Comparison of ENCODE assay signal across 11 mouse cellular contexts in the genomic region with DNA sequence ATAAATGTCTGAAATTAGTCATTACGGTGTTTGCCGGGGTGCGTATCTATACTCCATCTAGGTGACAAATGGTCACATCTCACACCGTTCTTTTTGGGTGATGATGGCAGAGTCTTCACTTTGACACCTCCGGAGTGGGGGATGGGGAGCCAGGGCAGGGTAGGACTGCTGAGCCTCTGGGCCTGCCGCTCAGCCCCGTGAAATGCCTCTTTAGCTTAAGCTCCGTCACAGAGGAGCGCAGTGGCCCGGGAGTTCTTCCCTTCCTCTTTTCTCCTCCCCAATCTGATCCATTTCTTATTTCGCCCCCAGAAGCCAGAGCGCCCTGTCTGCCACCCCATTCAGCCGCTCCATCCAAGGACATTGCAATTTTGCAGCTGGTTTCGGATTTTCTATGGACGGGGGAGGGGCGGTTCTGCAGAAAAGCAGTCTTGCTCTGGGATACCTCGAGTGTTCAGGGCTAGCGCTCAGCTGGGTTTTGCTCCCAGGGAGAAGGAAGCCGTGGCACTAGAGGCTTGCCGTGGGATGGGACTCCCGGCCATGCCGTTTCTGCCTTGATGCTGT. TPM values are rescaled to one million over a fixed set of nuclear protein-coding genes. Genes with fewer than 3 reads are reported as not detected.
DNase-seq lines count a peak whose midpoint lies in the region; ATAC-seq and TF ChIP-seq lines count a peak whose summit lies in the region.
"Had no signal": no experiment of that assay in that cellular context is flagged by ENCODE, and none has a peak within 500 bp of the region (broad histone marks: within the 10 kb centered on the region; RNA-seq: fewer than 3 reads in every experiment).

No protein-coding gene starts in this region.

- peak overlapping the region; percentile 15; the same call in 1 of the 2 replicates for H3K4me3 ChIP-seq in heart, embryonic 12.5 days
- no peak overlapping the region for H3K4me3 ChIP-seq in neural tube, embryonic 11.5 days (ENCODE audit: low read depth, low read length)
- H3K4me3 ChIP-seq in hindbrain, postnatal 0 days (ENCODE audit: low read length), result no peak overlapping the region
- H3K4me3 ChIP-seq in stomach, postnatal 0 days (ENCODE audit: low read depth, low read length), result no peak overlapping the region
- H3K4me3 ChIP-seq: erythroblast, embryonic 14.5 days had no signal

- no peak for DNase-seq in heart, postnatal 14 days
- DNase-seq in neural tube, embryonic 11.5 days (ENCODE audit: low spot score), result peak; percentile 60
- DNase-seq in neural tube, embryonic 10.5 days (ENCODE audit: extremely low spot score, low spot score), result no peak
- DNase-seq in hindbrain, postnatal 0 days (ENCODE audit: low spot score), result no peak
- no peak for DNase-seq in stomach, postnatal 0 days (ENCODE audit: low spot score)
- DNase-seq in cerebellum, adult 11-12 months, result no peak
- DNase-seq: adrenal gland, adult 2 months had no signal

- H3K4me1 ChIP-seq in heart, embryonic 12.5 days (replicated peaks), result peaks cover 24% of the 10 kb centered on the region
- H3K4me1 ChIP-seq in neural tube, embryonic 11.5 days (ENCODE audit: control insufficient read depth, insufficient read depth, low read length), result peaks cover 24% of the 10 kb centered on the region
- peaks cover 28% of the 10 kb centered on the region for H3K4me1 ChIP-seq in hindbrain, postnatal 0 days (ENCODE audit: insufficient read depth, low read length)
- H3K4me1 ChIP-seq in stomach, postnatal 0 days (replicated peaks; ENCODE audit: control insufficient read depth, insufficient read depth), result no peaks in the 10 kb centered on the region

- H3K9me3 ChIP-seq in heart, embryonic 12.5 days (replicated peaks), result no peaks in the 10 kb centered on the region
- H3K9me3 ChIP-seq in neural tube, embryonic 11.5 days (ENCODE audit: control insufficient read depth, low read length), result no peaks in the 10 kb centered on the region
- no peaks in the 10 kb centered on the region for H3K9me3 ChIP-seq in hindbrain, postnatal 0 days (ENCODE audit: low read length)
- H3K9me3 ChIP-seq in stomach, postnatal 0 days (ENCODE audit: control insufficient read depth, low read length), result no peaks in the 10 kb centered on the region

- H3K4me2 ChIP-seq in heart, embryonic 12.5 days, result peak overlapping the region; percentile 55
- peak overlapping the region; percentile 27; the same call in 1 of the 2 replicates for H3K4me2 ChIP-seq in neural tube, embryonic 11.5 days (ENCODE audit: low read depth)
- peak overlapping the region; percentile 21; the same call in 1 of the 2 replicates for H3K4me2 ChIP-seq in hindbrain, postnatal 0 days (ENCODE audit: low read depth, low read length)
- H3K4me2 ChIP-seq in stomach, postnatal 0 days (replicated peaks; ENCODE audit: low read depth), result 0 out of 2 replicates have a peak overlapping the region, but pooled peaks have one; percentile 6

- H3K36me3 ChIP-seq in heart, embryonic 12.5 days, result no peaks in the 10 kb centered on the region
- H3K36me3 ChIP-seq in neural tube, embryonic 11.5 days (ENCODE audit: control insufficient read depth, insufficient read depth, low read length), result no peaks in the 10 kb centered on the region
- no peaks in the 10 kb centered on the region for H3K36me3 ChIP-seq in hindbrain, postnatal 0 days (ENCODE audit: insufficient read depth, low read length)
- H3K36me3 ChIP-seq in stomach, postnatal 0 days (ENCODE audit: control insufficient read depth, insufficient read depth, low read length), result no peaks in the 10 kb centered on the region

- no peak overlapping the region for H3K9ac ChIP-seq in heart, embryonic 12.5 days
- peak overlapping the region; percentile 26; the same call in 1 of the 2 replicates for H3K9ac ChIP-seq in neural tube, embryonic 11.5 days (ENCODE audit: low read length)
- no peak overlapping the region for H3K9ac ChIP-seq in hindbrain, postnatal 0 days (replicated peaks; ENCODE audit: low read length)
- no peak overlapping the region for H3K9ac ChIP-seq in stomach, postnatal 0 days (ENCODE audit: low read length)

- no peak for ATAC-seq in heart, embryonic 12.5 days (ENCODE audit: insufficient number of reproducible peaks, low FRiP score)
- no peak for ATAC-seq in neural tube, embryonic 11.5 days (ENCODE audit: insufficient read depth, low FRiP score, low TSS enrichment)
- no peak for ATAC-seq in hindbrain, postnatal 0 days
- ATAC-seq in stomach, postnatal 0 days (ENCODE audit: low FRiP score, low TSS enrichment), result no peak
- ATAC-seq in erythroid progenitor cell, adult 5-6 weeks (replicated peaks; ENCODE audit: low FRiP score, poor library complexity, severe bottlenecking), result no peak

- 12% methylated on average over 22 of the region's 22 CpGs for WGBS in heart, embryonic 12.5 days
- WGBS in neural tube, embryonic 11.5 days, result 14% methylated on average over 22 of the region's 22 CpGs
- 16% methylated on average over 22 of the region's 22 CpGs for WGBS in hindbrain, postnatal 0 days
- 24% methylated on average over 22 of the region's 22 CpGs for WGBS in stomach, postnatal 0 days

- TF ChIP-seq CTCF in hindbrain, postnatal 0 days (IDR thresholded peaks at IDR 0.05; ENCODE audit: low read depth), result no peak
- no peak for TF ChIP-seq CTCF in stomach, postnatal 0 days (IDR thresholded peaks at IDR 0.05; ENCODE audit: low read depth)

- H3K27ac ChIP-seq in heart, embryonic 12.5 days (ENCODE audit: poor library complexity, severe bottlenecking), result no peak overlapping the region
- no peak overlapping the region for H3K27ac ChIP-seq in neural tube, embryonic 11.5 days (ENCODE audit: low read depth, low read length)
- H3K27ac ChIP-seq in hindbrain, postnatal 0 days, result no peak overlapping the region
- no peak overlapping the region for H3K27ac ChIP-seq in stomach, postnatal 0 days (replicated peaks)

- intact Hi-C loops in heart, postnatal 14 days (cut with DNase I), result no loop called here

- TF ChIP-seq EP300 in stomach, postnatal 0 days (optimal IDR thresholded peaks at IDR 0.05), result no peak

- H3K27me3 ChIP-seq in heart, embryonic 12.5 days (replicated peaks), result peaks cover 77% of the 10 kb centered on the region
- H3K27me3 ChIP-seq in neural tube, embryonic 11.5 days (ENCODE audit: control insufficient read depth, insufficient read depth, low read length), result no peaks in the 10 kb centered on the region
- no peaks in the 10 kb centered on the region for H3K27me3 ChIP-seq in hindbrain, postnatal 0 days (ENCODE audit: insufficient read depth, low read length)
- no peaks in the 10 kb centered on the region; the same call in 1 of the 2 replicates for H3K27me3 ChIP-seq in stomach, postnatal 0 days (ENCODE audit: control insufficient read depth, insufficient read depth, low read length)

RNA-seq across cellular contexts. Expression of a gene that starts 43.2 kb away (rescaled TPM):
- not detected in 2 replicates for polyA plus RNA-seq in heart, embryonic 12.5 days (2016; fragmentation: Nextera tagmentation; extraction: Ambion mirVana)
- not detected for total RNA-seq in heart, postnatal 14 days (2021)
- not detected in 2 replicates for polyA plus RNA-seq in neural tube, embryonic 11.5 days (2014; fragmentation: Nextera tagmentation; extraction: Ambion mirVana)
- 0.10 TPM in 1 of 2 replicates, not detected in the other for total RNA-seq in hindbrain, postnatal 0 days (2014; rRNA removed)
- 0.13 TPM in 1 of 2 replicates, not detected in the other for polyA plus RNA-seq in hindbrain, postnatal 0 days (2015; fragmentation: Nextera tagmentation; extraction: Ambion mirVana)
- polyA plus RNA-seq in stomach, postnatal 0 days (2015; fragmentation: Nextera tagmentation; extraction: Ambion mirVana), result not detected in 2 replicates
- total RNA-seq in erythroid progenitor cell, adult 5-6 weeks (2015; ENCODE audit: low replicate concordance), result not detected in 2 replicates
- not detected in 2 replicates for total RNA-seq in erythroid progenitor cell, adult 5-6 weeks (2017; ENCODE audit: low replicate concordance)
- total RNA-seq: adrenal gland, adult 2 months had no signal
- polyA plus RNA-seq: adrenal gland, adult 2 months; erythroblast, embryonic 14.5 days; testis, adult 2 months had no signal
